Mouse (Mus musculus) liver, adult 2 months (tissue): ENCODE data around the gene Chd9.

Experiments
- CTCF ChIP-seq: fragments of 200-500 bp; IDR thresholded peaks from 2 replicates; pipeline ENCODE4 v1.5.1; 2011; ENCODE audit warnings: low read depth, low read length, control low read depth
- POLR2A ChIP-seq: fragments of 200-500 bp; IDR thresholded peaks from 2 replicates; pipeline ENCODE4 v1.6.1; 2011; ENCODE audit warnings: low read length, control low read depth; ENCODE audit not compliant: insufficient read depth; ENCODE audit errors: extremely low read depth

GRCm38 (mm10) chr8:90871375-90872080, 43.4 kb downstream of the Chd9 start:
- no peak for TF ChIP-seq CTCF
- TF ChIP-seq POLR2A: no peak
